Mouse (Mus musculus): ENCODE measurements around the gene Dbnl. TPM values are rescaled to one million over a fixed set of nuclear protein-coding genes. Genes with fewer than 3 reads are reported as not detected.

The Dbnl gene
- polyA plus RNA-seq, 1 experiment from 2014 or later, result 145 TPM

DNA sequence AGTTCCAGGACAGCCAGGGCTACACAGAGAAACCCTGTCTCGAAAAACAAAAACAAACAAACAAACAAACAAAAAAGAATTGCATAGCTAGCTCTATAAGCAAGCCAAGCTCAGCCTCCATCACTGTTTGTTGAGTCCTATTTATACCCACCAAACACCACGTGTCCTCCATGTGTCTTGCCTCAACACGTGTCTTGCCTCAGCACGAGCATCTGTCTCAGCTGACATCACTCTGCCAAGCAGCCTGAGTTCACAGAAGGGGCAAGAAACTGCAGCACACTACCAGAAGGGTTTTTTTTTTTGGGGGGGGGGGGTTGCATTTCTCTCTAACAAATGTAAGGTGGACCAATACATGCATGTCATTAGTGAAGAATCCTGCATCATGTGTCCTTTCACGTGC lies 62.2 kb downstream of the Dbnl start:
- H3K9ac ChIP-seq (replicated peaks; ENCODE audit: low read length), result no peak overlapping the region
- WGBS, result 84% methylated on average over 5 of the region's 5 CpGs
- no peaks in the 10 kb centered on the region for H3K27me3 ChIP-seq (ENCODE audit: control insufficient read depth, insufficient read depth, low read length)
- no peak for ATAC-seq (ENCODE audit: low FRiP score, low TSS enrichment)
- no peaks in the 10 kb centered on the region for H3K36me3 ChIP-seq (ENCODE audit: control insufficient read depth, insufficient read depth, low read length)
- no peak overlapping the region for H3K4me2 ChIP-seq (ENCODE audit: low read length)
- no peaks in the 10 kb centered on the region for H3K9me3 ChIP-seq (ENCODE audit: control insufficient read depth, low read length)
- no peak overlapping the region for H3K27ac ChIP-seq (replicated peaks; ENCODE audit: low read depth, low read length)
- H3K4me3 ChIP-seq (replicated peaks; ENCODE audit: low read depth, low read length), result no peak overlapping the region
- no peak for DNase-seq
- no peaks in the 10 kb centered on the region; the same call in 1 of the 2 replicates for H3K4me1 ChIP-seq (ENCODE audit: control insufficient read depth, insufficient read depth, low read length)

Other genes with a start within 250 kb of the Dbnl start
- gene Ccdc117, start 246.3 kb upstream of the Dbnl start, polyA plus RNA-seq (2014; fragmentation: Nextera tagmentation; extraction: Ambion mirVana), result 9.2 and 14.8 TPM in 2 replicates
- gene Ankrd36, start 218.8 kb upstream of the Dbnl start, polyA plus RNA-seq (2014; fragmentation: Nextera tagmentation; extraction: Ambion mirVana), result not detected in 2 replicates
- 180 and 218 TPM in 2 replicates for gene Mrps24, start 72.8 kb upstream of the Dbnl start, polyA plus RNA-seq (2014; fragmentation: Nextera tagmentation; extraction: Ambion mirVana)
- 21.5 and 23.9 TPM in 2 replicates for gene Urgcp, start 26.1 kb upstream of the Dbnl start, polyA plus RNA-seq (2014; fragmentation: Nextera tagmentation; extraction: Ambion mirVana)
- 2.1 and 2.3 TPM in 2 replicates for gene Pgam2, start 15.2 kb downstream of the Dbnl start, polyA plus RNA-seq (2014; fragmentation: Nextera tagmentation; extraction: Ambion mirVana)
- gene Polm, start 49.5 kb downstream of the Dbnl start, polyA plus RNA-seq (2014; fragmentation: Nextera tagmentation; extraction: Ambion mirVana), result 4.9 and 5.2 TPM in 2 replicates
- 0.23 and 8.5 TPM in 2 replicates for gene Aebp1, start 73.5 kb downstream of the Dbnl start, polyA plus RNA-seq (2014; fragmentation: Nextera tagmentation; extraction: Ambion mirVana)
- 42.5 and 46.6 TPM in 2 replicates for gene Pold2, start 89.8 kb downstream of the Dbnl start, polyA plus RNA-seq (2014; fragmentation: Nextera tagmentation; extraction: Ambion mirVana)
- not detected in 2 replicates for gene Myl7, start 110.3 kb downstream of the Dbnl start, polyA plus RNA-seq (2014; fragmentation: Nextera tagmentation; extraction: Ambion mirVana)
- gene Gck, start 161.6 kb downstream of the Dbnl start, polyA plus RNA-seq (2014; fragmentation: Nextera tagmentation; extraction: Ambion mirVana), result 5.9 and 9.8 TPM in 2 replicates
- 40.5 and 57.6 TPM in 2 replicates for gene Ykt6, start 167.2 kb downstream of the Dbnl start, polyA plus RNA-seq (2014; fragmentation: Nextera tagmentation; extraction: Ambion mirVana)